ENCODE assay signal across 22 mouse cellular contexts in genomic region chr9:72404446-72404845, GRCm38 (mm10). TPM values are rescaled to one million over a fixed set of nuclear protein-coding genes. Genes with fewer than 3 reads are reported as not detected.
DNase-seq lines count a peak whose midpoint lies in the region; ATAC-seq lines count a peak whose summit lies in the region.
"Had no signal": no experiment of that assay in that cellular context is flagged by ENCODE, and none has a peak within 500 bp of the region (broad histone marks: within the 10 kb centered on the region; RNA-seq: fewer than 3 reads in every experiment).

No protein-coding gene starts in this region.

- no peak for DNase-seq in embryonic facial prominence, embryonic 10.5 days (ENCODE audit: low spot score)
- peak; percentile 78 for DNase-seq in heart, adult 11 months
- DNase-seq: adrenal gland, adult 8-10 months; adrenal gland, postnatal 14 days; adrenal gland, postnatal 36 days; B cell, adult 2 months; cerebellum, adult 11-12 months; cerebellum, adult 2 months; cerebellum, adult 9-10 months; cerebellum, postnatal 10 days; cerebellum, postnatal 25 days; forebrain, postnatal 0 days had no signal

- no peak overlapping the region for H3K9ac ChIP-seq in embryonic facial prominence, embryonic 12.5 days
- H3K9ac ChIP-seq in heart, embryonic 12.5 days: no peak overlapping the region
- H3K9ac ChIP-seq in neural tube, embryonic 13.5 days: no peak overlapping the region
- H3K9ac ChIP-seq in neural tube, embryonic 15.5 days (replicated peaks): no peak overlapping the region
- H3K9ac ChIP-seq: forebrain, postnatal 0 days had no signal

- H3K4me1 ChIP-seq in embryonic facial prominence, embryonic 12.5 days: no peaks in the 10 kb centered on the region
- H3K4me1 ChIP-seq in embryonic facial prominence, embryonic 10.5 days: peaks cover 6% of the 10 kb centered on the region
- H3K4me1 ChIP-seq in heart, embryonic 12.5 days (replicated peaks): peaks cover 7% of the 10 kb centered on the region
- peaks cover 21% of the 10 kb centered on the region for H3K4me1 ChIP-seq in neural tube, embryonic 13.5 days (replicated peaks)
- peaks cover 5% of the 10 kb centered on the region; the same call in 1 of the 2 replicates for H3K4me1 ChIP-seq in neural tube, embryonic 15.5 days

- H3K27ac ChIP-seq in embryonic facial prominence, embryonic 12.5 days: 0 out of 2 replicates have a peak overlapping the region, but pooled peaks have one; percentile 6
- H3K27ac ChIP-seq in embryonic facial prominence, embryonic 10.5 days (replicated peaks): no peak overlapping the region
- H3K27ac ChIP-seq in heart, embryonic 12.5 days (ENCODE audit: poor library complexity, severe bottlenecking): no peak overlapping the region
- 0 out of 2 replicates have a peak overlapping the region, but pooled peaks have one; percentile 14 for H3K27ac ChIP-seq in neural tube, embryonic 13.5 days (replicated peaks)
- no peak overlapping the region for H3K27ac ChIP-seq in neural tube, embryonic 15.5 days (replicated peaks)

- 90% methylated on average over 8 of the region's 8 CpGs for WGBS in embryonic facial prominence, embryonic 12.5 days
- WGBS in embryonic facial prominence, embryonic 10.5 days: 88% methylated on average over 8 of the region's 8 CpGs
- 85% methylated on average over 8 of the region's 8 CpGs for WGBS in heart, embryonic 12.5 days
- WGBS in neural tube, embryonic 13.5 days: 91% methylated on average over 8 of the region's 8 CpGs
- 86% methylated on average over 8 of the region's 8 CpGs for WGBS in neural tube, embryonic 15.5 days

- no peaks in the 10 kb centered on the region for H3K27me3 ChIP-seq in embryonic facial prominence, embryonic 12.5 days
- 0 out of 2 replicates have a peak, but pooled peaks cover 4% of the 10 kb centered on the region for H3K27me3 ChIP-seq in embryonic facial prominence, embryonic 10.5 days (replicated peaks; ENCODE audit: low read depth, poor library complexity, severe bottlenecking)
- H3K27me3 ChIP-seq in heart, embryonic 12.5 days (replicated peaks): 0 out of 2 replicates have a peak, but pooled peaks cover 2% of the 10 kb centered on the region
- H3K27me3 ChIP-seq in neural tube, embryonic 13.5 days: peaks cover 6% of the 10 kb centered on the region; the same call in 1 of the 2 replicates
- no peaks in the 10 kb centered on the region for H3K27me3 ChIP-seq in neural tube, embryonic 15.5 days (replicated peaks)
- H3K27me3 ChIP-seq: CH12.LX had no signal

- H3K4me3 ChIP-seq in embryonic facial prominence, embryonic 12.5 days: no peak overlapping the region
- no peak overlapping the region for H3K4me3 ChIP-seq in embryonic facial prominence, embryonic 10.5 days
- no peak overlapping the region for H3K4me3 ChIP-seq in heart, embryonic 12.5 days
- no peak overlapping the region for H3K4me3 ChIP-seq in neural tube, embryonic 13.5 days
- H3K4me3 ChIP-seq in neural tube, embryonic 15.5 days (replicated peaks): no peak overlapping the region

- H3K9me3 ChIP-seq in embryonic facial prominence, embryonic 12.5 days: no peaks in the 10 kb centered on the region
- H3K9me3 ChIP-seq in embryonic facial prominence, embryonic 10.5 days: no peaks in the 10 kb centered on the region
- no peaks in the 10 kb centered on the region for H3K9me3 ChIP-seq in heart, embryonic 12.5 days (replicated peaks)
- H3K9me3 ChIP-seq in neural tube, embryonic 13.5 days: no peaks in the 10 kb centered on the region
- H3K9me3 ChIP-seq in neural tube, embryonic 15.5 days (replicated peaks): no peaks in the 10 kb centered on the region
- H3K9me3 ChIP-seq: G1E had no signal

- no peak overlapping the region for H3K4me2 ChIP-seq in embryonic facial prominence, embryonic 12.5 days (replicated peaks)
- H3K4me2 ChIP-seq in heart, embryonic 12.5 days: no peak overlapping the region
- H3K4me2 ChIP-seq in neural tube, embryonic 13.5 days: no peak overlapping the region
- H3K4me2 ChIP-seq in neural tube, embryonic 15.5 days: no peak overlapping the region

- H3K36me3 ChIP-seq in embryonic facial prominence, embryonic 12.5 days: no peaks in the 10 kb centered on the region
- H3K36me3 ChIP-seq in embryonic facial prominence, embryonic 10.5 days (replicated peaks): no peaks in the 10 kb centered on the region
- no peaks in the 10 kb centered on the region for H3K36me3 ChIP-seq in heart, embryonic 12.5 days
- no peaks in the 10 kb centered on the region for H3K36me3 ChIP-seq in neural tube, embryonic 13.5 days
- H3K36me3 ChIP-seq in neural tube, embryonic 15.5 days: no peaks in the 10 kb centered on the region
- H3K36me3 ChIP-seq: G1E had no signal

- ATAC-seq in embryonic facial prominence, embryonic 12.5 days (ENCODE audit: insufficient number of reproducible peaks, insufficient read depth, low FRiP score, low TSS enrichment): no peak
- no peak for ATAC-seq in heart, embryonic 12.5 days (ENCODE audit: insufficient number of reproducible peaks, low FRiP score)
- ATAC-seq in neural tube, embryonic 13.5 days (ENCODE audit: low read depth): no peak
- no peak for ATAC-seq in neural tube, embryonic 15.5 days (ENCODE audit: low FRiP score)
- ATAC-seq: activated CD4-positive, CD25-positive, alpha-beta regulatory T cell, adult 4 months; CD4-positive, CD25-positive, alpha-beta regulatory T cell, adult 4 months; forebrain, embryonic 14.5 days; forebrain, postnatal 0 days; Patski had no signal

RNA-seq across cellular contexts. Expression of gene Mns1, which starts 33.4 kb away (rescaled TPM):
- 33.4 and 33.6 TPM in 2 replicates for polyA plus RNA-seq in embryonic facial prominence, embryonic 12.5 days (2016; fragmentation: Nextera tagmentation; extraction: Ambion mirVana)
- 59.8 and 62.4 TPM in 2 replicates for polyA plus RNA-seq in embryonic facial prominence, embryonic 10.5 days (2016; fragmentation: Nextera tagmentation; extraction: Ambion mirVana)
- polyA plus RNA-seq in heart, embryonic 12.5 days (2016; fragmentation: Nextera tagmentation; extraction: Ambion mirVana): 19.2 and 19.9 TPM in 2 replicates
- polyA plus RNA-seq in neural tube, embryonic 13.5 days (2015; fragmentation: Nextera tagmentation; extraction: Ambion mirVana): 6.9 and 10.8 TPM in 2 replicates
- 6.4 and 13.2 TPM in 2 replicates for polyA plus RNA-seq in neural tube, embryonic 15.5 days (2015; fragmentation: Nextera tagmentation; extraction: Ambion mirVana)

Comparison
In these comparisons a context has a peak if more than half of its experiments do, and no peak if none do; other contexts are left out.
1. H3K27ac ChIP-seq: peak in embryonic facial prominence, embryonic 12.5 days (single experiment) and neural tube, embryonic 13.5 days (single experiment); none in embryonic facial prominence, embryonic 10.5 days (single experiment), heart, embryonic 12.5 days (single experiment) and neural tube, embryonic 15.5 days (single experiment).